Comparison of ENCODE assay signal across 11 mouse cellular contexts in the genomic region with DNA sequence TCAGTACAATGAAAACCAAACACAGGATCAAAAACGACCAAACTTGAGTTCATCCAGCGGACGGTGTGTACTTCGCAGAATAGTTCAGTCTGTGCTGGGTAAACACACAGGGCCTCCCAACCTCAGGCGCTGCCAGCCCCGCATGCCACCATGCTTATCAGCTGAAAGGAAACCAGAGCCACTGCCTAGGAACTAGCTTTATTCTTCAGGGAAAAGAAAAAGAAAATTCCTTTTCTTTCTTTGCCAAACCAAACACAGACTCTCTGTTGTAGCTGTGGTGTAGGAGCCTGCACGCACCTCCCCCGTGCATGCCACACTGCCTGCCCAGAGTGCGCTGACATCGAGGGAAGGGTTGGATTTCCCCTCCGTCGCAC.
A peak's percentile ranks its signal among the peaks of the same experiment; 100 is the strongest.
DNase-seq lines count a peak whose midpoint lies in the region; ATAC-seq lines count a peak whose summit lies in the region.
"Had no signal": no experiment of that assay in that cellular context is flagged by ENCODE, and none has a peak within 500 bp of the region (broad histone marks: within the 10 kb centered on the region; RNA-seq: fewer than 3 reads in every experiment).

No protein-coding gene starts in this region.

- H3K4me2 ChIP-seq in lung, embryonic 16.5 days (ENCODE audit: low read depth, low read length) = no peak overlapping the region

- 46% methylated on average over 12 of the region's 12 CpGs for WGBS in lung, embryonic 16.5 days

- intact Hi-C loops in heart, postnatal 10 days (cut with DNase I) = no loop called here

- no peaks in the 10 kb centered on the region for H3K9me3 ChIP-seq in lung, embryonic 16.5 days (ENCODE audit: control insufficient read depth, low read length)
- H3K9me3 ChIP-seq: forebrain, embryonic 10.5 days had no signal

- peak; percentile 85 for ATAC-seq in lung, embryonic 16.5 days (ENCODE audit: low read depth)

- H3K27me3 ChIP-seq in lung, embryonic 16.5 days (ENCODE audit: control insufficient read depth, insufficient read depth, low read depth, low read length) = no peaks in the 10 kb centered on the region

- H3K4me1 ChIP-seq in lung, embryonic 16.5 days (replicated peaks; ENCODE audit: control insufficient read depth, insufficient read depth, low read length) = peaks cover 12% of the 10 kb centered on the region

- peak overlapping the region; percentile 91 for H3K27ac ChIP-seq in lung, embryonic 16.5 days (ENCODE audit: low read length)
- H3K27ac ChIP-seq: forebrain, embryonic 10.5 days had no signal

- peak; percentile 45 to 51 for DNase-seq in heart, adult 9 months (ENCODE audit: low spot score in 2 of 2)
- DNase-seq in heart, postnatal 10 days = no peak
- DNase-seq in urinary bladder, postnatal 14 days (ENCODE audit: low spot score) = peak; percentile 68
- DNase-seq in urinary bladder, postnatal 25 days (ENCODE audit: low spot score) = no peak
- DNase-seq in adrenal gland, postnatal 4 days (ENCODE audit: low spot score in 2 of 2) = no peak
- no peak for DNase-seq in gastrocnemius, postnatal 10 days
- DNase-seq in ovary, adult 18-20 months (ENCODE audit: low spot score) = no peak
- DNase-seq: gastrocnemius, postnatal 14 days had no signal

- no peak overlapping the region for H3K4me3 ChIP-seq in lung, embryonic 16.5 days (ENCODE audit: low read length)
- H3K4me3 ChIP-seq: forebrain, embryonic 10.5 days had no signal

- H3K36me3 ChIP-seq in lung, embryonic 16.5 days (ENCODE audit: control insufficient read depth, insufficient read depth, low read length) = peaks cover 18% of the 10 kb centered on the region
- H3K36me3 ChIP-seq: G1E had no signal

- peak overlapping the region; percentile 20; the same call in 1 of the 2 replicates for H3K9ac ChIP-seq in lung, embryonic 16.5 days (ENCODE audit: low read length)

Comparison
In these comparisons a context has a peak if more than half of its experiments do, and no peak if none do; other contexts are left out.
1. DNase-seq: peak in heart, adult 9 months (2 of 2) and urinary bladder, postnatal 14 days (single experiment); none in heart, postnatal 10 days (0 of 2), urinary bladder, postnatal 25 days (single experiment), adrenal gland, postnatal 4 days (0 of 2), gastrocnemius, postnatal 10 days (single experiment) and ovary, adult 18-20 months (single experiment).